In genomic region chr13:99093269-99093668, GRCm38 (mm10) we compare ENCODE assay signal across 8 mouse cellular contexts.
DNase-seq lines count a peak whose midpoint lies in the region; ATAC-seq and TF ChIP-seq lines count a peak whose summit lies in the region.

No protein-coding gene starts in this region.

- no peak for TF ChIP-seq EP300 in MEL (IDR thresholded peaks at IDR 0.05; ENCODE audit: low read depth in 1 of 2, low read length in 2 of 2)

- H3K9me3 ChIP-seq in MEL (replicated peaks; ENCODE audit: insufficient read depth, low read length), result no peaks in the 10 kb centered on the region
- no peaks in the 10 kb centered on the region for H3K9me3 ChIP-seq in forebrain, postnatal 0 days (ENCODE audit: low read length)
- H3K9me3 ChIP-seq in lung, embryonic 15.5 days, result no peaks in the 10 kb centered on the region

- TF ChIP-seq POLR2A in MEL (IDR thresholded peaks at IDR 0.05; ENCODE audit: control insufficient read depth in 1 of 2, insufficient read depth in 1 of 2, low read depth in 1 of 2, low read length in 2 of 2, poor library complexity in 1 of 2), result no peak
- no peak for TF ChIP-seq POLR2A in cerebellum, adult 2 months (IDR thresholded peaks at IDR 0.05; ENCODE audit: borderline replicate concordance, insufficient read depth, low read length)
- TF ChIP-seq POLR2A in thymus, adult 2 months (IDR thresholded peaks at IDR 0.05; ENCODE audit: control insufficient read depth, extremely low read depth, insufficient read depth, low read length, poor library complexity), result no peak

- no peaks in the 10 kb centered on the region for H3K4me1 ChIP-seq in MEL (ENCODE audit: control insufficient read depth in 1 of 2, insufficient read depth in 2 of 2, low read length in 2 of 2)
- 0 out of 2 replicates have a peak, but pooled peaks cover 3% of the 10 kb centered on the region for H3K4me1 ChIP-seq in cerebellum, adult 2 months (ENCODE audit: control insufficient read depth, insufficient read depth, low read length)
- no peaks in the 10 kb centered on the region for H3K4me1 ChIP-seq in forebrain, postnatal 0 days (ENCODE audit: insufficient read depth)
- peaks cover 10% of the 10 kb centered on the region; the same call in 1 of the 2 replicates for H3K4me1 ChIP-seq in lung, embryonic 15.5 days
- H3K4me1 ChIP-seq in thymus, adult 2 months (replicated peaks; ENCODE audit: control insufficient read depth, insufficient read depth, low read length), result peaks cover 5% of the 10 kb centered on the region; the same call in 1 of the 2 replicates

- H3K79me2 ChIP-seq in MEL (ENCODE audit: control insufficient read depth, insufficient read depth, low read length, poor library complexity), result no peaks in the 10 kb centered on the region

- H3K4me2 ChIP-seq in forebrain, postnatal 0 days (ENCODE audit: low read depth), result no peak overlapping the region
- no peak overlapping the region for H3K4me2 ChIP-seq in lung, embryonic 15.5 days

- no peaks in the 10 kb centered on the region for H3K27me3 ChIP-seq in MEL (ENCODE audit: control insufficient read depth in 1 of 2, insufficient read depth in 2 of 2, low read length in 2 of 2)
- H3K27me3 ChIP-seq in cerebellum, adult 2 months (ENCODE audit: control insufficient read depth, insufficient read depth, low read length), result no peaks in the 10 kb centered on the region
- no peaks in the 10 kb centered on the region for H3K27me3 ChIP-seq in forebrain, postnatal 0 days (ENCODE audit: insufficient read depth, low read length)
- no peaks in the 10 kb centered on the region for H3K27me3 ChIP-seq in lung, embryonic 15.5 days
- no peaks in the 10 kb centered on the region for H3K27me3 ChIP-seq in thymus, adult 2 months (ENCODE audit: control insufficient read depth, insufficient read depth, low read length)

- no peak overlapping the region for H3K4me3 ChIP-seq in MEL (ENCODE audit: control insufficient read depth in 1 of 2, insufficient read depth in 1 of 2, low read depth in 2 of 2, low read length in 2 of 2)
- H3K4me3 ChIP-seq in cerebellum, adult 2 months (replicated peaks; ENCODE audit: insufficient read depth, low read depth, low read length), result no peak overlapping the region
- H3K4me3 ChIP-seq in forebrain, postnatal 0 days (ENCODE audit: low read depth, low read length), result no peak overlapping the region
- H3K4me3 ChIP-seq in layer of hippocampus, adult 2 months, result no peak overlapping the region
- H3K4me3 ChIP-seq in lung, embryonic 15.5 days, result no peak overlapping the region
- H3K4me3 ChIP-seq in thymus, adult 2 months (ENCODE audit: control insufficient read depth, insufficient read depth, low read length), result no peak overlapping the region

- peak; percentile 15 for DNase-seq in MEL (ENCODE audit: low read depth, low spot score)
- DNase-seq in cerebellum, adult 2 months, result peak; percentile 45 to 53
- DNase-seq in forebrain, postnatal 0 days, result peak; percentile 87
- DNase-seq in heart, postnatal 4 days, result peak; percentile 84
- peak; percentile 76 to 83 for DNase-seq in layer of hippocampus, adult 2 months (ENCODE audit: low spot score in 2 of 2)
- DNase-seq in ovary, adult 18-20 months (ENCODE audit: low spot score), result peak; percentile 65
- peak; percentile 73 for DNase-seq in thymus, adult 2 months

- H3K9ac ChIP-seq in MEL (ENCODE audit: control insufficient read depth, low read depth, low read length, poor library complexity, severe bottlenecking), result no peak overlapping the region
- no peak overlapping the region for H3K9ac ChIP-seq in forebrain, postnatal 0 days
- H3K9ac ChIP-seq in lung, embryonic 15.5 days, result no peak overlapping the region

- peak; percentile 98 for ATAC-seq in forebrain, postnatal 0 days
- ATAC-seq in lung, embryonic 15.5 days (ENCODE audit: borderline replicate concordance, extremely low read depth, low FRiP score, low TSS enrichment), result 0 out of 2 replicates have a peak, but pooled peaks have one; percentile 75

- H3K36me3 ChIP-seq in MEL (ENCODE audit: control insufficient read depth in 1 of 2, insufficient read depth in 2 of 2, low read length in 2 of 2), result no peaks in the 10 kb centered on the region
- H3K36me3 ChIP-seq in forebrain, postnatal 0 days (ENCODE audit: insufficient read depth), result no peaks in the 10 kb centered on the region
- H3K36me3 ChIP-seq in lung, embryonic 15.5 days, result no peaks in the 10 kb centered on the region
- H3K36me3 ChIP-seq in thymus, adult 2 months (ENCODE audit: control insufficient read depth, insufficient read depth, low read length), result no peaks in the 10 kb centered on the region

- peak; percentile 21 for TF ChIP-seq RAD21 in MEL (IDR thresholded peaks at IDR 0.05; ENCODE audit: low read depth, low read length)

- TF ChIP-seq CTCF in MEL (IDR thresholded peaks at IDR 0.05 in 2 of 3, conservative IDR thresholded peaks at IDR 0.05 in 1 of 3; ENCODE audit: control insufficient read depth in 1 of 3, insufficient read depth in 1 of 3, low read depth in 2 of 3, low read length in 3 of 3, poor library complexity in 1 of 3, severe bottlenecking in 1 of 3), result peak in 2 of 3 experiments; percentile 30 to 41; a peak in 5 of 6 replicates
- TF ChIP-seq CTCF in cerebellum, adult 2 months (IDR thresholded peaks at IDR 0.05; ENCODE audit: borderline replicate concordance, insufficient read depth, low read depth, low read length), result 0 out of 2 replicates have a peak, but pooled peaks have one; percentile 27
- TF ChIP-seq CTCF in forebrain, postnatal 0 days (IDR thresholded peaks at IDR 0.05; ENCODE audit: low read depth), result peak; percentile 92
- peak; percentile 96 for TF ChIP-seq CTCF in layer of hippocampus, adult 2 months (conservative IDR thresholded peaks at IDR 0.05)
- peak; percentile 91 for TF ChIP-seq CTCF in thymus, adult 2 months (IDR thresholded peaks at IDR 0.05; ENCODE audit: borderline replicate concordance, control insufficient read depth, extremely low read depth, insufficient read depth, low read length, poor library complexity)

- H3K27ac ChIP-seq in MEL (ENCODE audit: control insufficient read depth, low read depth, low read length), result no peak overlapping the region
- H3K27ac ChIP-seq in cerebellum, adult 2 months (ENCODE audit: insufficient read depth, low read length), result no peak overlapping the region
- H3K27ac ChIP-seq in forebrain, postnatal 0 days (ENCODE audit: low read depth, low read length), result peak overlapping the region; percentile 29
- peak overlapping the region; percentile 74 for H3K27ac ChIP-seq in layer of hippocampus, adult 2 months
- no peak overlapping the region for H3K27ac ChIP-seq in lung, embryonic 15.5 days
- H3K27ac ChIP-seq in thymus, adult 2 months (ENCODE audit: control insufficient read depth, insufficient read depth, low read length), result no peak overlapping the region

- 29% methylated on average over 9 of the region's 9 CpGs for WGBS in cerebellum, adult 2 months
- 3% methylated on average over 9 of the region's 9 CpGs for whole genome bisulfite sequencing in forebrain, postnatal 0 days
- WGBS in lung, embryonic 15.5 days, result 7% methylated on average over 9 of the region's 9 CpGs
- WGBS in thymus, adult 2 months, result 10% methylated on average over 9 of the region's 9 CpGs

TF ChIP-seq in MEL, 35 proteins besides CTCF, POLR2A, EP300 and RAD21:
- no peak for TF ChIP-seq E2F4 (IDR thresholded peaks at IDR 0.05; ENCODE audit: borderline replicate concordance, low read depth, low read length)
- TF ChIP-seq SMC3 (IDR thresholded peaks at IDR 0.05; ENCODE audit: low read depth, low read length), result peak; percentile 32; the same call in 1 of the 2 replicates

Comparison
In these comparisons a context has a peak if more than half of its experiments do, and no peak if none do; other contexts are left out.
1. DNase-seq: peak in every context shown above with its lines; median percentile 87 in forebrain, postnatal 0 days; 84 in heart, postnatal 4 days; 80 in layer of hippocampus, adult 2 months; 73 in thymus, adult 2 months; 65 in ovary, adult 18-20 months; 49 in cerebellum, adult 2 months; 15 in MEL.
2. H3K27ac ChIP-seq: peak in forebrain, postnatal 0 days (single experiment) and layer of hippocampus, adult 2 months (single experiment); none in MEL (single experiment), cerebellum, adult 2 months (single experiment), lung, embryonic 15.5 days (single experiment) and thymus, adult 2 months (single experiment).
3. CTCF ChIP-seq: peak in every context shown above with its lines; median percentile 96 in layer of hippocampus, adult 2 months; 92 in forebrain, postnatal 0 days; 91 in thymus, adult 2 months; 36 in MEL; 27 in cerebellum, adult 2 months.